Mouse (Mus musculus): ENCODE results near the gene Dclk1.

DNA sequence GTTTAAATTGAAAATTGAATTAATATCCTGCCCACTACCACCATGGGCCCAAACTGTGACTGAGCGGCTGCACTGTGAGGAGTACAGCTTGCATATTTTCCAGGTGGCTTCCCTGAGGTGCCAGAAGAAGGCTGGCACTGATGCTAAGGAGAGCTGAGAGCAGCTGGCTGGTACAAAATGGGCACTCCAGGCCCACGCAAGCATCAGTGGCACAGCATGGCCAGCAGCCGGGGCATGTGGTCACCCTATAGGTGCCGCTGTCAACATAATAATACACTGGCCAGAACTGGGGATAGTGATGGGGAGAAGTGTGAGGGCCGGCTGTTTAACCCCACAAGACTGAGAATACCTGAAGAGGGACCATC, 105.8 kb downstream of the Dclk1 start:
- TF ChIP-seq GATA1 (IDR thresholded peaks at IDR 0.05; ENCODE audit: low read length) (no peak), TAL1 (IDR thresholded peaks at IDR 0.05; ENCODE audit: low read length) (no peak)

Measured in erythroblast, embryonic 14.5 days (primary cell).